ENCODE assay signal across 7 mouse cellular contexts in genomic region chr8:95914905-95915643, GRCm38 (mm10). TPM values are rescaled to one million over a fixed set of nuclear protein-coding genes. Genes with fewer than 3 reads are reported as not detected.
DNase-seq lines count a peak whose midpoint lies in the region; ATAC-seq lines count a peak whose summit lies in the region.

No protein-coding gene starts in this region.

- peak; percentile 86 for DNase-seq in ZHBTc4 (ENCODE audit: low read depth, low spot score)
- peak; percentile 89 to 90 for DNase-seq in cerebellum, postnatal 14 days
- DNase-seq in frontal cortex, postnatal 25 days (ENCODE audit: low spot score in 2 of 2), result peak; percentile 80 to 82
- peak; percentile 61 for DNase-seq in hindlimb bud, embryonic 11.5 days (ENCODE audit: extremely low spot score, low read depth, low spot score)
- peak; percentile 84 to 87 for DNase-seq in left cerebral cortex, adult 18-20 months (ENCODE audit: low spot score in 2 of 2)
- DNase-seq in right cerebral cortex, postnatal 25 days, result peak; percentile 72

- peak; percentile 83 for ATAC-seq in megakaryocyte-erythroid progenitor cell, adult 5-6 weeks (replicated peaks; ENCODE audit: low FRiP score, low TSS enrichment, poor library complexity, severe bottlenecking)

RNA-seq across cellular contexts. Expression of gene Got2, which starts 26.7 kb away (rescaled TPM):
- total RNA-seq in left cerebral cortex, adult 18-20 months (2021), result 100 to 1,000 TPM; 231 to 248 TPM
- 209 and 215 TPM in 2 replicates for total RNA-seq in megakaryocyte-erythroid progenitor cell, adult 5-6 weeks (2014; fragmentation: Nextera tagmentation)
- total RNA-seq in megakaryocyte-erythroid progenitor cell, adult 5-6 weeks (2017), result 106 and 141 TPM in 2 replicates

Comparison
In these comparisons a context has a peak if more than half of its experiments do, and no peak if none do; other contexts are left out.
1. Peak in every context shown above with its lines: DNase-seq and ATAC-seq.